Mouse (Mus musculus) embryonic fibroblast, embryonic 13.5 days (primary cell): ENCODE measurements at regions not wholly inside any gene's neighbourhood (a gene's known extent, or its start where the extent isn't known, plus 50 kb on each side); places are given as distances from the start of the nearest gene placed in this dataset.

Experiments used
- H3K27ac ChIP-seq: 2 replicates; pipeline ENCODE4 v1.5.1; 2012; ENCODE audit warnings: low read length, control low read depth, inconsistent platforms; ENCODE audit not compliant: insufficient read depth
- H3K4me1 ChIP-seq: 2 replicates; pipeline ENCODE4 v1.6.1; 2011; ENCODE audit warnings: low read length; ENCODE audit not compliant: control insufficient read depth, insufficient read depth
- H3K4me3 ChIP-seq: 2 replicates; pipeline ENCODE4 v1.5.1; 2011; ENCODE audit warnings: mild to moderate bottlenecking, control low read depth, low read length; ENCODE audit not compliant: insufficient read depth
- CTCF ChIP-seq: IDR thresholded peaks from 2 replicates; pipeline ENCODE4 v1.5.1; 2011; ENCODE audit warnings: mild to moderate bottlenecking, control low read depth, low read length, moderate library complexity, borderline replicate concordance; ENCODE audit not compliant: insufficient read depth
- POLR2A ChIP-seq: IDR thresholded peaks from 2 replicates; pipeline ENCODE4 v1.6.1; 2011; ENCODE audit warnings: low read depth, mild to moderate bottlenecking, control low read depth, low read length, moderate library complexity

DNA sequence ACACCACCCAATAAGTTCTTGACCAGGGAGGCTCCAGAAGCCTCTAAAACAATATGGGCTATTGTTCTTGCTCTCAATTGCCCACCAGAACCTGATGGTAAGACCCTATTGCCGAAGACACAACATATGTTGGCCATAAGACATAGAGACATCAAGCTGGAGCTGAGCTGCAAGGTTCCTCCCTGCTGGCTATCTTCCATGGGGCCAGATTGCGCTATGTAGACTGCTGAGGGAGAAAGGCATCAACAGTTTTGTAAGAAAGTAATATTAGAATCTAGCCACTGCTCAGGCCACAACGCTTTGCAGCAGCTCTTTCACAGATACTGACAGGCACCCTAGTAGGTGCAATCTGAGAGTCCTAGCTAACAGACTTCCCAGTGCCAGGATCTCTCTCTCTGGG is 144.2 kb downstream of the Erv3 start:
- Histone ChIP-seq H3K4me3 (no peak overlapping the region), H3K27ac (no peak overlapping the region), H3K4me1 (peaks cover 6% of the 10 kb centered on the region; the same call in 1 of the 2 replicates)
- TF ChIP-seq CTCF = no peak
- TF ChIP-seq POLR2A = no peak

GRCm38 (mm10) chr2:131711886-131712285 is 147.7 kb downstream of the Erv3 start:
- Histone ChIP-seq H3K4me1 (peaks cover 5% of the 10 kb centered on the region; the same call in 1 of the 2 replicates), H3K27ac (peak overlapping the region; percentile 64), H3K4me3 (no peak overlapping the region)
- TF ChIP-seq CTCF = no peak
- no peak for TF ChIP-seq POLR2A

- no peaks in the 10 kb centered on the region; the same call in none of the 2 replicates for H3K4me1 ChIP-seq
- TF ChIP-seq POLR2A = no peak
- no peak for TF ChIP-seq CTCF
- peak overlapping the region; percentile 18; the same call in 1 of the 2 replicates for H3K27ac ChIP-seq
- no peak overlapping the region for H3K4me3 ChIP-seq
Measured at GRCm38 (mm10) chr2:131706565-131706964, 144.5 kb upstream of the Adra1d start.

GRCm38 (mm10) chr2:131704406-131704805 is 142.3 kb upstream of the Adra1d start:
- H3K4me1 ChIP-seq = peaks cover 7% of the 10 kb centered on the region
- TF ChIP-seq CTCF (no peak), POLR2A (no peak)

DNA sequence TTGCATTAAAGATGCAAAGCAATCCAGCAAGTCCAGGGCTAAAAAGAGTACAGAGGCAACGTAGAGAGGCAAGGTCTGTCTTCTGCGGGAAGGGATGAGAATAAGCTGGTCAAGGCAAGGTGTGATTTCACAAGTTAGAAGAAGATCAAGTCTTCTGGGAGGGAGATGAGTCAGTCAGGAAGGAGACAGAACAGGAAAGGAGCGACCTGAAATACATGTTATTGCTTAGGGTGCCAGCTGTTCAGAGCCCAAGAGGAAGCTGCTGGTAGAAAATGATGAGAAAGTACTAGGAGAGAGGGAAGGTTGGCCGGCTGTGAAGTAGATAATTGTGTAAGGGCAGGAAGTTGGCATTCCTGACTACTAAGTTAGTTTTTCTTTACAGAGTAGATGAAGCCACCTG is 140.1 kb upstream of the Adra1d start:
- Histone ChIP-seq H3K27ac (no peak overlapping the region), H3K4me1 (peaks cover 18% of the 10 kb centered on the region), H3K4me3 (no peak overlapping the region)
- TF ChIP-seq CTCF = no peak
- TF ChIP-seq POLR2A = no peak

More at GRCm38 (mm10) chr2:131704406-131704805, 142.3 kb upstream of the Adra1d start:
- no peak overlapping the region for H3K4me3 ChIP-seq
- no peak overlapping the region for H3K27ac ChIP-seq

DNA sequence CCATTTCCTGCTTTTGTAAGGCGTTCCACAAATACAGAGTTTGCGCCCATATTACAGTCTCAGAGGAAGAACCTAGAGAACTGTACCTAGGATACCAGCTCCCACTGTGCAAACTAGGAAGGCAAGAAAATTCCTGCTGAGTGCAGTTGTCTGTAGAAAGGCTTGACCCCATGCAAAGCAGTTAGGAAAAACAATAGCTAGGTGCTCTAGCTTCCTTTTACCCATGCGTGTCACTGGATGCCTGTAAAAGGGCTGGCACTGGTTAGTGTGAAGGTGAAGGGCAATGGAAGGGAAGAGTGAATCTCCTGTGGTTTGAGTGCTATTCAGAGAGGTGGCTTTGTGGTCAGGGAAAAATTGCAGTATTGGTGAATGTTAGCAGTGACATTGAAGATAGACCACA is 137.7 kb upstream of the Adra1d start:
- no peak overlapping the region for H3K4me3 ChIP-seq
- TF ChIP-seq CTCF (no peak), POLR2A (no peak)
- peak overlapping the region; percentile 71 for H3K27ac ChIP-seq
- peaks cover 21% of the 10 kb centered on the region for H3K4me1 ChIP-seq

DNA sequence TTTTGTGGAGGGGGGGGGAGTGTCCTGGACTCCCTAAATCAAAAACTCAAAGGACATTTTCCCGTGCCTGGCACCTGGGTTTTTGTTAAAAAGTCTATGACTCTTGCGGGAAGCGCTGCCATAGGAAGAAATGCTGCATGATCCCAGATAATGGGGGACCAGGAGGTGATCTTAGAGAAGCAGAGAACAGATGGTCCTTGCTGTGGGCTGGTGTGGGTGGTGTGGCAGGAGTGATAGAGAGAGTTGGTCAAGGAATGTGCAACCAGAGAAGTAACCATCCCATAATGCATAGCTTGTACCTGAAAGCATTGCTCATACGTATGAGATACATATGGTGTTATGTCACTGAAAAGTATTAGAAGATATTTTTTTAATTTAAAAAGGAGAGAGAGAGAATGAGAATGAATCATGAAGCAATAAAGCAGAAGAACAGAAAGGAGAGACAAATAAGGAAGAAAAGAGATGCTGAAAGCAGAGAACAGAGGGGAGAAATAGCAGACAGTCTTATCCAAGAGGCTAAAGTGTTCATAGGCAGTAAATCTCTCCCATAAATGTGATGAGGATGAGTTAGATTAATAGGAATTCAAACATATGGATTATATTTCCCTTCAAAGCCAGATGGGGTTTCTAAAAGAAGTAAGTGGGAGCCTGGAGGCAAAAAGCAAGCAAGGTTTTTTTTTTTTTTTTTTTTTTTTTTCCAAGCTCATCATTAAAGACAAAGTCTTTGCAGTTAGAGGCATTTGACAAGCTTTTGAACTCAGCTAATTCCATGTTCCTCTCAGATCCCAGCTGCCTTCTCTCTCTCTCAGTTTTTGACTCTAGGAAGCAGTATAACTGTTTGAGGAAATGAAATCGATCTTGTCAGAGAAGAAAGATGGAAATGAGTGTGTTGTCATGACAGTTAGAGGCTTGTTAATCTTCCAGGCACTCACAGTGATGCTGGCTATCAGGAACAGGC is 136.2 kb upstream of the Adra1d start:
- peak overlapping the region; percentile 82 for H3K27ac ChIP-seq
- no peak overlapping the region for H3K4me3 ChIP-seq
- H3K4me1 ChIP-seq = peaks cover 21% of the 10 kb centered on the region
- no peak for TF ChIP-seq CTCF
- TF ChIP-seq POLR2A = no peak

GRCm38 (mm10) chr2:131696307-131696706 is 134.2 kb upstream of the Adra1d start:
- no peak for TF ChIP-seq CTCF
- TF ChIP-seq POLR2A = no peak
- H3K4me3 ChIP-seq = no peak overlapping the region
- H3K27ac ChIP-seq = peak overlapping the region; percentile 68
- peaks cover 21% of the 10 kb centered on the region for H3K4me1 ChIP-seq

GRCm38 (mm10) chr2:131689996-131690395 is 127.9 kb upstream of the Adra1d start:
- TF ChIP-seq CTCF = no peak
- no peak for TF ChIP-seq POLR2A
- H3K4me3 ChIP-seq = no peak overlapping the region

DNA sequence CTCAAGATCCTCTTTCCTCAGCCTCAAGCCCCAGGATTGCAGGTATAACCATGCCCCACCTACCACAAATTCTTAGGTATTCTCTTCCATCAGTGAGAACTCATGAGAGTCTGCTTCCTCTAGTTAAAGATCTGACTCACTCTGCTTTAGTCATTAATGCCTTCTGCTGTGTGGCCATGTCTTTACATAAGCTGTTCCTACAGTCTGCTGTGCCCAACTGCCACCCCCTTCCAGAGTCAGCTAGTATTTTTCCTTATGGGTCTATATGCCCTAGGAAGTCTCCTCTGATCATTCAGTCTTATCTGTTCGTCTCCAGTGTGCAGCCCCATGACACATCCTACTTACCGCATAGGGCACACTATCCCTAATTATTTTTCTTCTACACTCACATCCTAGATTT is 126.2 kb upstream of the Adra1d start:
- no peak overlapping the region for H3K4me3 ChIP-seq
- H3K4me1 ChIP-seq = peaks cover 6% of the 10 kb centered on the region; the same call in 1 of the 2 replicates
- TF ChIP-seq POLR2A (no peak), CTCF (no peak)
- peak overlapping the region; percentile 57; the same call in 1 of the 2 replicates for H3K27ac ChIP-seq

More at GRCm38 (mm10) chr2:131689996-131690395, 127.9 kb upstream of the Adra1d start:
- H3K27ac ChIP-seq = no peak overlapping the region; the same call in 1 of the 2 replicates
- peaks cover 6% of the 10 kb centered on the region; the same call in 1 of the 2 replicates for H3K4me1 ChIP-seq
